ENCODE assay signal across 8 mouse cellular contexts in genomic region chr15:82987732-82988112, GRCm38 (mm10). TPM values are rescaled to one million over a fixed set of nuclear protein-coding genes. Genes with fewer than 3 reads are reported as not detected.
DNase-seq lines count a peak whose midpoint lies in the region; ATAC-seq and TF ChIP-seq lines count a peak whose summit lies in the region.

Gene Tcf20, minus strand, starts transcription at chr15:82987872.

- H3K9me3 ChIP-seq in forebrain, embryonic 11.5 days (ENCODE audit: control insufficient read depth, low read length) = no peaks in the 10 kb centered on the region
- H3K9me3 ChIP-seq in heart, embryonic 16.5 days (replicated peaks; ENCODE audit: control insufficient read depth, low read length) = no peaks in the 10 kb centered on the region
- H3K9me3 ChIP-seq in liver, embryonic 15.5 days (replicated peaks) = no peaks in the 10 kb centered on the region
- H3K9me3 ChIP-seq in neural tube, embryonic 12.5 days = no peaks in the 10 kb centered on the region

- 0 out of 2 replicates have a peak within 1 kb of the TSS, but pooled peaks have one; percentile 53 for H3K27ac ChIP-seq in forebrain, embryonic 11.5 days (ENCODE audit: low read depth, low read length)
- peak within 1 kb of the TSS; percentile 80 for H3K27ac ChIP-seq in heart, embryonic 16.5 days (ENCODE audit: low read length)
- H3K27ac ChIP-seq in liver, embryonic 15.5 days (replicated peaks) = no peak within 1 kb of the TSS
- H3K27ac ChIP-seq in neural tube, embryonic 12.5 days = no peak within 1 kb of the TSS; the same call in 1 of the 2 replicates
- H3K27ac ChIP-seq in testis, adult 2 months (ENCODE audit: control insufficient read depth, insufficient read depth, low read depth, low read length) = peak within 1 kb of the TSS; percentile 82

- no peak for TF ChIP-seq CTCF in testis, adult 2 months (IDR thresholded peaks at IDR 0.05; ENCODE audit: control insufficient read depth, insufficient read depth, insufficient replicate concordance, low read depth, low read length)

- peak within 1 kb of the TSS; percentile 55 for H3K9ac ChIP-seq in forebrain, embryonic 11.5 days (ENCODE audit: low read length)
- H3K9ac ChIP-seq in heart, embryonic 16.5 days (ENCODE audit: low read length) = peak within 1 kb of the TSS; percentile 59
- H3K9ac ChIP-seq in liver, embryonic 15.5 days = no peak within 1 kb of the TSS; the same call in 1 of the 2 replicates
- peak within 1 kb of the TSS; percentile 46; the same call in 1 of the 2 replicates for H3K9ac ChIP-seq in neural tube, embryonic 12.5 days

- 0% methylated on average over 20 of the region's 20 CpGs for WGBS in forebrain, embryonic 11.5 days
- WGBS in heart, embryonic 16.5 days = 0% methylated on average over 20 of the region's 20 CpGs
- 1% methylated on average over 20 of the region's 20 CpGs for WGBS in liver, embryonic 15.5 days (ENCODE audit: insufficient replicate concordance)
- WGBS in neural tube, embryonic 12.5 days = under 1% methylated on average over 20 of the region's 20 CpGs

- H3K4me1 ChIP-seq in forebrain, embryonic 11.5 days (replicated peaks; ENCODE audit: control insufficient read depth, insufficient read depth, low read length) = peaks cover 44% of the 10 kb centered on the region
- H3K4me1 ChIP-seq in heart, embryonic 16.5 days (ENCODE audit: control insufficient read depth, insufficient read depth, low read length) = peaks cover 19% of the 10 kb centered on the region
- peaks cover 15% of the 10 kb centered on the region for H3K4me1 ChIP-seq in liver, embryonic 15.5 days (replicated peaks)
- H3K4me1 ChIP-seq in neural tube, embryonic 12.5 days = peaks cover 65% of the 10 kb centered on the region
- H3K4me1 ChIP-seq in testis, adult 2 months (ENCODE audit: control insufficient read depth, insufficient read depth, low read length) = peaks cover 20% of the 10 kb centered on the region

- DNase-seq in CD8-positive naive resting alpha-beta T cell, adult 2 months (ENCODE audit: low read depth in 2 of 2, low spot score in 2 of 2) = peak; percentile 78 to 88
- DNase-seq in c-Kit-positive CD71-negative TER-119-negative erythroid progenitor cells, embryonic 14.5 days (ENCODE audit: low read depth) = peak; percentile 82
- peak; percentile 96 for DNase-seq in forebrain, embryonic 11.5 days (ENCODE audit: low spot score)
- peak; percentile 95 to 98 for DNase-seq in kidney, postnatal 36 days

- H3K4me3 ChIP-seq in forebrain, embryonic 11.5 days (ENCODE audit: low read depth, low read length) = peak within 1 kb of the TSS; percentile 43
- H3K4me3 ChIP-seq in heart, embryonic 16.5 days (ENCODE audit: low read length) = peak within 1 kb of the TSS; percentile 53
- peak within 1 kb of the TSS; percentile 47 for H3K4me3 ChIP-seq in liver, embryonic 15.5 days (replicated peaks)
- H3K4me3 ChIP-seq in neural tube, embryonic 12.5 days = peak within 1 kb of the TSS; percentile 43
- H3K4me3 ChIP-seq in testis, adult 2 months (ENCODE audit: control insufficient read depth, low read depth, low read length) = peak within 1 kb of the TSS; percentile 80

- TF ChIP-seq POLR2A in testis, adult 2 months (IDR thresholded peaks at IDR 0.05; ENCODE audit: control insufficient read depth, low read depth, low read length) = no peak

- H3K27me3 ChIP-seq in forebrain, embryonic 11.5 days (ENCODE audit: control insufficient read depth, insufficient read depth, low read length) = peaks cover 21% of the 10 kb centered on the region
- peaks cover 11% of the 10 kb centered on the region for H3K27me3 ChIP-seq in heart, embryonic 16.5 days (ENCODE audit: control insufficient read depth, insufficient read depth, low read length)
- peaks cover 85% of the 10 kb centered on the region for H3K27me3 ChIP-seq in liver, embryonic 15.5 days
- peaks cover 44% of the 10 kb centered on the region for H3K27me3 ChIP-seq in neural tube, embryonic 12.5 days (replicated peaks)
- H3K27me3 ChIP-seq in testis, adult 2 months (ENCODE audit: control insufficient read depth, insufficient read depth, low read length) = no peaks in the 10 kb centered on the region

- peak; percentile 84 for ATAC-seq in forebrain, embryonic 11.5 days (replicated peaks; ENCODE audit: low FRiP score)
- ATAC-seq in heart, embryonic 16.5 days (replicated peaks; ENCODE audit: extremely low read depth, insufficient read depth, low FRiP score) = peak; percentile 93
- ATAC-seq in liver, embryonic 15.5 days (ENCODE audit: insufficient read depth) = peak; percentile 78
- peak; percentile 73 for ATAC-seq in neural tube, embryonic 12.5 days (ENCODE audit: low FRiP score, low read depth)

- peak within 1 kb of the TSS; percentile 88 for H3K4me2 ChIP-seq in forebrain, embryonic 11.5 days (ENCODE audit: low read depth, low read length, severe bottlenecking)
- H3K4me2 ChIP-seq in heart, embryonic 16.5 days (ENCODE audit: low read depth, low read length) = peak within 1 kb of the TSS; percentile 87
- H3K4me2 ChIP-seq in liver, embryonic 15.5 days = peak within 1 kb of the TSS; percentile 74
- peak within 1 kb of the TSS; percentile 74 for H3K4me2 ChIP-seq in neural tube, embryonic 12.5 days (replicated peaks)

- no peaks in the 10 kb centered on the region for H3K36me3 ChIP-seq in forebrain, embryonic 11.5 days (ENCODE audit: control insufficient read depth, insufficient read depth, low read length)
- H3K36me3 ChIP-seq in heart, embryonic 16.5 days (ENCODE audit: control insufficient read depth, insufficient read depth) = no peaks in the 10 kb centered on the region
- no peaks in the 10 kb centered on the region for H3K36me3 ChIP-seq in liver, embryonic 15.5 days (replicated peaks)
- no peaks in the 10 kb centered on the region for H3K36me3 ChIP-seq in neural tube, embryonic 12.5 days
- H3K36me3 ChIP-seq in testis, adult 2 months (ENCODE audit: control insufficient read depth, insufficient read depth, low read length) = no peaks in the 10 kb centered on the region

RNA-seq across cellular contexts. Expression of gene Tcf20, which starts in this region (rescaled TPM):
- polyA plus RNA-seq in forebrain, embryonic 11.5 days (2014; fragmentation: Nextera tagmentation; extraction: Ambion mirVana) = 12.1 and 12.6 TPM in 2 replicates
- 4.0 and 4.4 TPM in 2 replicates for polyA plus RNA-seq in heart, embryonic 16.5 days (2015; fragmentation: Nextera tagmentation; extraction: Ambion mirVana)
- polyA plus RNA-seq in liver, embryonic 15.5 days (2015; fragmentation: Nextera tagmentation; extraction: Ambion mirVana) = 2.1 and 2.4 TPM in 2 replicates
- polyA plus RNA-seq in neural tube, embryonic 12.5 days (2016; fragmentation: Nextera tagmentation; extraction: Ambion mirVana) = 9.8 and 11.8 TPM in 2 replicates
- 26.0 and 27.1 TPM in 2 replicates for polyA plus RNA-seq in testis, adult 2 months (2012; rRNA removed)

Comparison
In these comparisons a context has a peak if more than half of its experiments do, and no peak if none do; other contexts are left out.
1. H3K27ac ChIP-seq: peak in forebrain, embryonic 11.5 days (single experiment), heart, embryonic 16.5 days (single experiment) and testis, adult 2 months (single experiment); none in liver, embryonic 15.5 days (single experiment) and neural tube, embryonic 12.5 days (single experiment).
2. Peak in every context shown above with its lines, with median percentiles within 50 percentile points of each other: DNase-seq, ATAC-seq, H3K4me2 ChIP-seq and H3K4me3 ChIP-seq.